9 mouse cellular contexts compared by ENCODE assay signal in genomic region chr16:11369642-11370041, GRCm38 (mm10). TPM values are rescaled to one million over a fixed set of nuclear protein-coding genes. Genes with fewer than 3 reads are reported as not detected.
DNase-seq lines count a peak whose midpoint lies in the region; ATAC-seq and TF ChIP-seq lines count a peak whose summit lies in the region.
"Had no signal": no experiment of that assay in that cellular context is flagged by ENCODE, and none has a peak within 500 bp of the region (broad histone marks: within the 10 kb centered on the region; RNA-seq: fewer than 3 reads in every experiment).

No protein-coding gene starts in this region.

- DNase-seq in layer of hippocampus, adult 2 months (ENCODE audit: low spot score in 2 of 2): no peak
- no peak for DNase-seq in layer of hippocampus, postnatal 14 days (ENCODE audit: low spot score in 2 of 2)
- DNase-seq in kidney, postnatal 25 days: peak; percentile 48 to 70
- no peak for DNase-seq in layer of hippocampus, adult 9-10 months (ENCODE audit: low spot score)
- no peak for DNase-seq in spleen, adult 12 weeks (ENCODE audit: low spot score)
- DNase-seq in layer of hippocampus, adult 9-11 months: no peak

- H3K4me3 ChIP-seq in layer of hippocampus, adult 2 months: no peak overlapping the region
- H3K4me3 ChIP-seq in forebrain, embryonic 13.5 days: no peak overlapping the region
- no peak overlapping the region for H3K4me3 ChIP-seq in neural tube, embryonic 15.5 days (replicated peaks)
- H3K4me3 ChIP-seq: lung, embryonic 15.5 days had no signal

- peak overlapping the region; percentile 15; the same call in 1 of the 2 replicates for H3K4me2 ChIP-seq in forebrain, embryonic 13.5 days
- no peak overlapping the region for H3K4me2 ChIP-seq in neural tube, embryonic 15.5 days
- H3K4me2 ChIP-seq: lung, embryonic 15.5 days had no signal

- no peaks in the 10 kb centered on the region for H3K36me3 ChIP-seq in forebrain, embryonic 13.5 days (ENCODE audit: poor library complexity, severe bottlenecking)
- no peaks in the 10 kb centered on the region for H3K36me3 ChIP-seq in neural tube, embryonic 15.5 days
- H3K36me3 ChIP-seq: lung, embryonic 15.5 days had no signal

- no peaks in the 10 kb centered on the region for H3K27me3 ChIP-seq in forebrain, embryonic 13.5 days
- H3K27me3 ChIP-seq in neural tube, embryonic 15.5 days (replicated peaks): no peaks in the 10 kb centered on the region
- H3K27me3 ChIP-seq: lung, embryonic 15.5 days had no signal

- TF ChIP-seq CTCF in layer of hippocampus, adult 2 months (conservative IDR thresholded peaks at IDR 0.05): no peak

- no peak overlapping the region for H3K9ac ChIP-seq in forebrain, embryonic 13.5 days
- no peak overlapping the region for H3K9ac ChIP-seq in neural tube, embryonic 15.5 days (replicated peaks)
- H3K9ac ChIP-seq: lung, embryonic 15.5 days had no signal

- ATAC-seq in forebrain, embryonic 13.5 days: peak; percentile 77
- ATAC-seq in neural tube, embryonic 15.5 days (ENCODE audit: low FRiP score): peak; percentile 48; the same call in 1 of the 2 replicates

- H3K9me3 ChIP-seq in forebrain, embryonic 13.5 days (replicated peaks): no peaks in the 10 kb centered on the region
- no peaks in the 10 kb centered on the region for H3K9me3 ChIP-seq in neural tube, embryonic 15.5 days (replicated peaks)
- H3K9me3 ChIP-seq: lung, embryonic 15.5 days had no signal

- H3K4me1 ChIP-seq in forebrain, embryonic 13.5 days: peaks cover 24% of the 10 kb centered on the region
- H3K4me1 ChIP-seq in neural tube, embryonic 15.5 days: peaks cover 25% of the 10 kb centered on the region
- H3K4me1 ChIP-seq: lung, embryonic 15.5 days had no signal

- H3K27ac ChIP-seq in layer of hippocampus, adult 2 months: peak overlapping the region; percentile 64
- H3K27ac ChIP-seq in forebrain, embryonic 13.5 days: peak overlapping the region; percentile 37
- peak overlapping the region; percentile 34 for H3K27ac ChIP-seq in neural tube, embryonic 15.5 days (replicated peaks)
- H3K27ac ChIP-seq: lung, embryonic 15.5 days had no signal

- 0% methylated on average over 1 of the region's 1 CpGs for WGBS in forebrain, embryonic 13.5 days
- WGBS in neural tube, embryonic 15.5 days: 10% methylated on average over 1 of the region's 1 CpGs

RNA-seq across cellular contexts. Expression of gene Snx29, which starts 46.9 kb away (rescaled TPM):
- total RNA-seq in layer of hippocampus, adult 2 months (2021): 10 to 100 TPM; 23.8 to 24.9 TPM
- total RNA-seq in layer of hippocampus, postnatal 14 days (2021): 10 to 100 TPM; 26.9 to 33.6 TPM
- 13.0 and 15.7 TPM in 2 replicates for polyA plus RNA-seq in forebrain, embryonic 13.5 days (2015; fragmentation: Nextera tagmentation; extraction: Ambion mirVana)
- 17.7 and 18.7 TPM in 2 replicates for polyA plus RNA-seq in neural tube, embryonic 15.5 days (2015; fragmentation: Nextera tagmentation; extraction: Ambion mirVana)

RNA-seq across cellular contexts. Expression of gene Tnfrsf17, which starts 56.0 kb away (rescaled TPM):
- not detected for total RNA-seq in layer of hippocampus, adult 2 months (2021)
- total RNA-seq in layer of hippocampus, postnatal 14 days (2021): not detected
- polyA plus RNA-seq in forebrain, embryonic 13.5 days (2015; fragmentation: Nextera tagmentation; extraction: Ambion mirVana): 0.21 TPM in 1 of 2 replicates, not detected in the other
- polyA plus RNA-seq in neural tube, embryonic 15.5 days (2015; fragmentation: Nextera tagmentation; extraction: Ambion mirVana): 0.19 TPM in 1 of 2 replicates, not detected in the other
- polyA plus RNA-seq: lung, embryonic 15.5 days had no signal

Comparison
In these comparisons a context has a peak if more than half of its experiments do, and no peak if none do; other contexts are left out.
1. DNase-seq: peak in kidney, postnatal 25 days (2 of 2); none in layer of hippocampus, adult 2 months (0 of 2), layer of hippocampus, postnatal 14 days (0 of 2), layer of hippocampus, adult 9-10 months (single experiment), spleen, adult 12 weeks (single experiment) and layer of hippocampus, adult 9-11 months (single experiment).
2. Peak in every context shown above with its lines, with median percentiles within 50 percentile points of each other: H3K27ac ChIP-seq.